In genomic region chr17:47057966-47058365, GRCm38 (mm10) we compare ENCODE assay signal across 14 mouse cellular contexts. TPM values are rescaled to one million over a fixed set of nuclear protein-coding genes. Genes with fewer than 3 reads are reported as not detected.
A peak's percentile ranks its signal among the peaks of the same experiment; 100 is the strongest.
DNase-seq lines count a peak whose midpoint lies in the region; ATAC-seq and TF ChIP-seq lines count a peak whose summit lies in the region.
"Had no signal": no experiment of that assay in that cellular context is flagged by ENCODE, and none has a peak within 500 bp of the region (broad histone marks: within the 10 kb centered on the region; RNA-seq: fewer than 3 reads in every experiment).

No protein-coding gene starts in this region.

- no peak overlapping the region for H3K27ac ChIP-seq in forebrain, postnatal 0 days (ENCODE audit: low read depth, low read length)
- H3K27ac ChIP-seq in forebrain, embryonic 16.5 days (ENCODE audit: low read length) = no peak overlapping the region
- no peak overlapping the region for H3K27ac ChIP-seq in liver, adult 2 months (replicated peaks; ENCODE audit: insufficient read depth, low read depth, low read length)
- no peak overlapping the region for H3K27ac ChIP-seq in liver, embryonic 12.5 days
- no peak overlapping the region for H3K27ac ChIP-seq in CH12.LX (ENCODE audit: insufficient read depth, low read depth)
- H3K27ac ChIP-seq: heart, embryonic 15.5 days; hindbrain, embryonic 15.5 days; liver, embryonic 15.5 days; neural tube, embryonic 15.5 days had no signal

- TF ChIP-seq EP300 in CH12.LX (IDR thresholded peaks at IDR 0.05; ENCODE audit: low read length) = no peak

- in situ Hi-C loops in CH12.LX (cut with MboI; ENCODE audit: low pct_ligation_motif_present, low pct_unique_long_range_greater_than_20kb, low sequenced_read_pairs) = no loop called here

- no peaks in the 10 kb centered on the region for H3K4me1 ChIP-seq in forebrain, postnatal 0 days (ENCODE audit: insufficient read depth)
- no peaks in the 10 kb centered on the region for H3K4me1 ChIP-seq in forebrain, embryonic 16.5 days (replicated peaks; ENCODE audit: control insufficient read depth, insufficient read depth, low read length)
- peaks cover 11% of the 10 kb centered on the region for H3K4me1 ChIP-seq in liver, adult 2 months (ENCODE audit: control insufficient read depth, insufficient read depth, low read length)
- H3K4me1 ChIP-seq in liver, embryonic 12.5 days = 0 out of 2 replicates have a peak, but pooled peaks cover 4% of the 10 kb centered on the region
- H3K4me1 ChIP-seq in CH12.LX (ENCODE audit: control insufficient read depth in 1 of 2, insufficient read depth in 2 of 2) = no peaks in the 10 kb centered on the region
- H3K4me1 ChIP-seq: hindbrain, embryonic 15.5 days; liver, embryonic 15.5 days; neural tube, embryonic 15.5 days had no signal

- dilution Hi-C loops in CH12.LX (cut with MboI; ENCODE audit: extremely low pct_ligation_motif_present, extremely low pct_unique_long_range_greater_than_20kb, low sequenced_read_pairs) = no loop called here

- H3K4me2 ChIP-seq in forebrain, postnatal 0 days (ENCODE audit: low read depth) = no peak overlapping the region
- H3K4me2 ChIP-seq in forebrain, embryonic 16.5 days (ENCODE audit: low read length) = no peak overlapping the region
- no peak overlapping the region for H3K4me2 ChIP-seq in liver, embryonic 12.5 days
- no peak overlapping the region for H3K4me2 ChIP-seq in CH12.LX (ENCODE audit: insufficient read depth, low read depth, poor library complexity, severe bottlenecking)
- H3K4me2 ChIP-seq: heart, embryonic 15.5 days; hindbrain, embryonic 15.5 days; liver, embryonic 15.5 days; neural tube, embryonic 15.5 days had no signal

- no peaks in the 10 kb centered on the region for H3K36me3 ChIP-seq in forebrain, postnatal 0 days (ENCODE audit: insufficient read depth)
- H3K36me3 ChIP-seq in forebrain, embryonic 16.5 days (ENCODE audit: control insufficient read depth, insufficient read depth) = no peaks in the 10 kb centered on the region
- no peaks in the 10 kb centered on the region for H3K36me3 ChIP-seq in liver, adult 2 months (ENCODE audit: control insufficient read depth, insufficient read depth, low read length)
- no peaks in the 10 kb centered on the region for H3K36me3 ChIP-seq in liver, embryonic 12.5 days
- no peaks in the 10 kb centered on the region for H3K36me3 ChIP-seq in CH12.LX (replicated peaks in 1 of 2; ENCODE audit: control insufficient read depth in 1 of 2, insufficient read depth in 1 of 2, low read length in 1 of 2)
- H3K36me3 ChIP-seq: heart, embryonic 15.5 days; hindbrain, embryonic 15.5 days; liver, embryonic 15.5 days; neural tube, embryonic 15.5 days had no signal

- no peaks in the 10 kb centered on the region for H3K27me3 ChIP-seq in forebrain, postnatal 0 days (ENCODE audit: insufficient read depth, low read length)
- H3K27me3 ChIP-seq in forebrain, embryonic 16.5 days (replicated peaks; ENCODE audit: control insufficient read depth, insufficient read depth, low read length) = no peaks in the 10 kb centered on the region
- no peaks in the 10 kb centered on the region for H3K27me3 ChIP-seq in liver, adult 2 months (ENCODE audit: control insufficient read depth, insufficient read depth, low read length)
- no peaks in the 10 kb centered on the region for H3K27me3 ChIP-seq in liver, embryonic 12.5 days (replicated peaks)
- H3K27me3 ChIP-seq in CH12.LX (replicated peaks) = no peaks in the 10 kb centered on the region
- H3K27me3 ChIP-seq: heart, embryonic 15.5 days; hindbrain, embryonic 15.5 days; liver, embryonic 15.5 days; neural tube, embryonic 15.5 days had no signal

- H3K9ac ChIP-seq in forebrain, postnatal 0 days = no peak overlapping the region
- no peak overlapping the region for H3K9ac ChIP-seq in forebrain, embryonic 16.5 days (replicated peaks; ENCODE audit: low read depth, low read length)
- H3K9ac ChIP-seq in liver, adult 2 months (ENCODE audit: low read depth, low read length) = no peak overlapping the region
- no peak overlapping the region for H3K9ac ChIP-seq in liver, embryonic 12.5 days
- no peak overlapping the region for H3K9ac ChIP-seq in CH12.LX (ENCODE audit: insufficient read depth, low read depth)
- H3K9ac ChIP-seq: heart, embryonic 15.5 days; hindbrain, embryonic 15.5 days; liver, embryonic 15.5 days; neural tube, embryonic 15.5 days had no signal

- no peak for DNase-seq in forebrain, postnatal 0 days
- no peak for DNase-seq in liver, adult 2 months (ENCODE audit: extremely low read depth, low read depth, low spot score)
- no peak for DNase-seq in CH12.LX (ENCODE audit: extremely low read depth)
- peak; percentile 77 for DNase-seq in ZHBTc4 (ENCODE audit: low read depth, low spot score)
- no peak for DNase-seq in heart, postnatal 10 days
- DNase-seq: gastrocnemius, postnatal 36 days; retina, postnatal 1 day had no signal

- intact Hi-C loops in heart, postnatal 10 days (cut with DNase I) = no loop called here

- H3K79me2 ChIP-seq in liver, adult 2 months (ENCODE audit: control insufficient read depth, insufficient read depth, low read length) = no peaks in the 10 kb centered on the region
- no peaks in the 10 kb centered on the region for H3K79me2 ChIP-seq in CH12.LX (replicated peaks; ENCODE audit: control insufficient read depth, extremely low read depth, insufficient read depth, poor library complexity, severe bottlenecking)

- TF ChIP-seq CTCF in forebrain, postnatal 0 days (IDR thresholded peaks at IDR 0.05; ENCODE audit: low read depth) = 0 out of 2 replicates have a peak, but pooled peaks have one; percentile 6
- TF ChIP-seq CTCF in liver, adult 2 months (IDR thresholded peaks at IDR 0.05; ENCODE audit: low read depth, low read length) = peak; percentile 15; the same call in 1 of the 2 replicates
- peak; percentile 20 to 24; a peak in 1 of 4 replicates for TF ChIP-seq CTCF in CH12.LX (conservative IDR thresholded peaks at IDR 0.05 in 1 of 2, IDR thresholded peaks at IDR 0.05 in 1 of 2; ENCODE audit: low read depth in 2 of 2, low read length in 2 of 2)

- no peaks in the 10 kb centered on the region for H3K9me3 ChIP-seq in forebrain, postnatal 0 days (ENCODE audit: low read length)
- 0 out of 2 replicates have a peak, but pooled peaks cover 4% of the 10 kb centered on the region for H3K9me3 ChIP-seq in forebrain, embryonic 16.5 days (ENCODE audit: control insufficient read depth, low read length)
- H3K9me3 ChIP-seq in liver, embryonic 12.5 days (replicated peaks) = peaks cover 5% of the 10 kb centered on the region
- H3K9me3 ChIP-seq in CH12.LX (replicated peaks; ENCODE audit: low read length) = peaks cover 4% of the 10 kb centered on the region
- H3K9me3 ChIP-seq: heart, embryonic 15.5 days; liver, embryonic 15.5 days; neural tube, embryonic 15.5 days had no signal

- ATAC-seq in forebrain, postnatal 0 days = no peak
- no peak for ATAC-seq in forebrain, embryonic 16.5 days
- no peak for ATAC-seq in liver, embryonic 12.5 days
- ATAC-seq in erythroblast, adult 5-6 weeks (replicated peaks; ENCODE audit: low FRiP score, poor library complexity, severe bottlenecking) = no peak

- 96% methylated on average over 4 of the region's 4 CpGs for WGBS in forebrain, postnatal 0 days
- WGBS in forebrain, embryonic 16.5 days = 97% methylated on average over 4 of the region's 4 CpGs
- 96% methylated on average over 4 of the region's 4 CpGs for WGBS in liver, adult 2 months
- 89% methylated on average over 4 of the region's 4 CpGs for WGBS in liver, embryonic 12.5 days (ENCODE audit: insufficient replicate concordance)

- no peak overlapping the region for H3K4me3 ChIP-seq in forebrain, postnatal 0 days (ENCODE audit: low read depth, low read length)
- H3K4me3 ChIP-seq in forebrain, embryonic 16.5 days (replicated peaks; ENCODE audit: low read length) = no peak overlapping the region
- no peak overlapping the region for H3K4me3 ChIP-seq in liver, adult 2 months (ENCODE audit: insufficient read depth, low read depth, low read length)
- no peak overlapping the region for H3K4me3 ChIP-seq in liver, embryonic 12.5 days
- H3K4me3 ChIP-seq in CH12.LX (replicated peaks in 1 of 3; ENCODE audit: low read depth in 2 of 3, low read length in 2 of 3, poor library complexity in 1 of 3) = no peak overlapping the region
- H3K4me3 ChIP-seq: heart, embryonic 15.5 days; hindbrain, embryonic 15.5 days; liver, embryonic 15.5 days; neural tube, embryonic 15.5 days had no signal

- TF ChIP-seq RAD21 in CH12.LX (IDR thresholded peaks at IDR 0.05; ENCODE audit: low read depth, low read length) = no peak

- no peak for TF ChIP-seq POLR2A in liver, adult 2 months (IDR thresholded peaks at IDR 0.05; ENCODE audit: extremely low read depth, insufficient read depth, low read length)
- no peak for TF ChIP-seq POLR2A in CH12.LX (IDR thresholded peaks at IDR 0.05; ENCODE audit: low read depth, low read length)

TF ChIP-seq in CH12.LX, 34 proteins besides CTCF, POLR2A, EP300 and RAD21:
- TF ChIP-seq NELFE (IDR thresholded peaks at IDR 0.05; ENCODE audit: low read depth, low read length) = no peak
- TF ChIP-seq NRF1 (IDR thresholded peaks at IDR 0.05; ENCODE audit: low read depth, low read length) = no peak
- TF ChIP-seq MEF2A (IDR thresholded peaks at IDR 0.05; ENCODE audit: borderline replicate concordance, low read depth, low read length) = no peak
- no peak for TF ChIP-seq ETS1 (conservative IDR thresholded peaks at IDR 0.05; ENCODE audit: low read depth, low read length)
- no peak for TF ChIP-seq IRF4 (IDR thresholded peaks at IDR 0.05; ENCODE audit: low read depth, low read length)
- TF ChIP-seq USF2 (conservative IDR thresholded peaks at IDR 0.05; ENCODE audit: low read depth, low read length) = no peak

RNA-seq across cellular contexts. Expression of gene Ubr2, which starts 47.6 kb away (rescaled TPM):
- 22.0 and 23.1 TPM in 2 replicates for total RNA-seq in forebrain, postnatal 0 days (2014; rRNA removed)
- polyA plus RNA-seq in forebrain, postnatal 0 days (2015; fragmentation: Nextera tagmentation; extraction: Ambion mirVana) = 4.3 and 7.8 TPM in 2 replicates
- 16.0 and 16.9 TPM in 2 replicates for polyA plus RNA-seq in forebrain, embryonic 16.5 days (2015; fragmentation: Nextera tagmentation; extraction: Ambion mirVana)
- total RNA-seq in liver, adult 2 months (2014; rRNA removed) = 36.0 and 37.4 TPM in 2 replicates
- 20.8 and 29.9 TPM in 2 replicates for polyA plus RNA-seq in liver, adult 2 months (2012; rRNA removed)
- 15.6 and 16.1 TPM in 2 replicates for polyA plus RNA-seq in liver, embryonic 12.5 days (2016; fragmentation: Nextera tagmentation; extraction: Ambion mirVana)
- total RNA-seq in CH12.LX (2012; rRNA removed) = 32.2 and 39.6 TPM in 2 replicates
- total RNA-seq in CH12.LX (2014; rRNA removed) = 19.5 and 20.4 TPM in 2 replicates
- polyA plus RNA-seq in CH12.LX (2012; ENCODE audit: insufficient read length, low read depth) = 50.9 and 52.6 TPM in 2 replicates
- 51.5 and 58.7 TPM in 2 replicates for total RNA-seq in erythroblast, adult 5-6 weeks (2015; ENCODE audit: low replicate concordance)
- 91.1 and 95.8 TPM in 2 replicates for total RNA-seq in erythroblast, adult 5-6 weeks (2017; ENCODE audit: low replicate concordance)
- 10 to 100 TPM; 55.6 to 64.8 TPM for total RNA-seq in heart, postnatal 10 days (2021)
